Mouse (Mus musculus) thymus, postnatal 14 days (tissue): ENCODE data around the gene Pdk3.
A peak's percentile ranks its signal among the peaks of the same experiment; 100 is the strongest.

ENCODE experiments used
- DNase-seq: peaks from one replicate; pipeline ENCODE4 v3.0.0; 2021

Pdk3 gene

GRCm38 (mm10) chrX:93831561-93832336 lies at the start of gene Pdk3:
Pdk3 (minus strand) TSS chrX:93832201.
- peak; percentile 81 for DNase-seq

GRCm38 (mm10) chrX:93877634-93878016 lies 45.6 kb upstream of the Pdk3 start:
- no peak for DNase-seq

- DNase-seq: no peak
Measured at GRCm38 (mm10) chrX:93876981-93877633, 45.1 kb upstream of the Pdk3 start.

GRCm38 (mm10) chrX:93863393-93863792 lies 31.4 kb upstream of the Pdk3 start:
- no peak for DNase-seq

GRCm38 (mm10) chrX:93862525-93863086 lies 30.6 kb upstream of the Pdk3 start:
- DNase-seq: no peak

GRCm38 (mm10) chrX:93857756-93858155 lies 25.8 kb upstream of the Pdk3 start:
- DNase-seq: no peak

GRCm38 (mm10) chrX:93832337-93832884 lies 410 bp upstream of the Pdk3 start:
- no peak for DNase-seq

- no peak for DNase-seq
Measured at GRCm38 (mm10) chrX:93825787-93826186, 6.2 kb downstream of the Pdk3 start.

GRCm38 (mm10) chrX:93808040-93808439 lies 24.0 kb downstream of the Pdk3 start:
- no peak for DNase-seq

- peak; percentile 56 for DNase-seq
Measured at GRCm38 (mm10) chrX:93793168-93793567, 38.8 kb downstream of the Pdk3 start.

- DNase-seq: no peak
Measured at GRCm38 (mm10) chrX:93789562-93789961, 42.4 kb downstream of the Pdk3 start.

- DNase-seq: no peak
Measured at GRCm38 (mm10) chrX:93760770-93761169, 71.2 kb downstream of the Pdk3 start.

GRCm38 (mm10) chrX:93756867-93757455 lies 75.0 kb downstream of the Pdk3 start:
- DNase-seq: no peak

GRCm38 (mm10) chrX:93755210-93755842 lies 76.7 kb downstream of the Pdk3 start:
- no peak for DNase-seq

GRCm38 (mm10) chrX:93750566-93750965 lies 81.4 kb downstream of the Pdk3 start:
- DNase-seq: no peak

- DNase-seq: no peak
Measured at GRCm38 (mm10) chrX:93749165-93749564, 82.8 kb downstream of the Pdk3 start.

GRCm38 (mm10) chrX:93732975-93733748 lies 98.8 kb downstream of the Pdk3 start:
- DNase-seq: no peak

- DNase-seq: no peak
Measured at GRCm38 (mm10) chrX:93732407-93732806, 99.6 kb downstream of the Pdk3 start.

GRCm38 (mm10) chrX:93730854-93731253 lies 101.1 kb downstream of the Pdk3 start:
- DNase-seq: no peak

GRCm38 (mm10) chrX:93729529-93729928 lies 102.5 kb downstream of the Pdk3 start:
- no peak for DNase-seq
